Mouse (Mus musculus) embryonic facial prominence, embryonic 15.5 days (tissue): ENCODE measurements around the gene Esp3. TPM values are rescaled to one million over a fixed set of nuclear protein-coding genes. Genes with fewer than 3 reads are reported as not detected.
"Not testable (repeated sequence)": the region's sequence is repeated elsewhere in the genome, so short reads cannot be mapped to it uniquely, and the experiment has no call there.

Source experiments
- ATAC-seq: fragments of 200-750 bp; cut with Nextera tagmentation; 2 replicates; pipeline ENCODE4 v1.8.0; 2017; ENCODE audit warnings: low read depth, moderate TSS enrichment; ENCODE audit not compliant: insufficient number of reproducible peaks, low FRiP score, low TSS enrichment
- H3K27ac ChIP-seq: fragments of 300-500 bp; sonication (generic); replicated peaks from 2 replicates; pipeline ENCODE4 v1.5.1; 2015; ENCODE audit warnings: mild to moderate bottlenecking, inconsistent platforms
- H3K27me3 ChIP-seq: fragments of 300-500 bp; sonication (generic); 2 replicates; pipeline ENCODE4 v1.6.1; 2015; ENCODE audit warnings: inconsistent platforms
- H3K36me3 ChIP-seq: fragments of 300-500 bp; sonication (generic); 2 replicates; pipeline ENCODE4 v1.6.1; 2015; ENCODE audit warnings: mild to moderate bottlenecking, inconsistent platforms
- H3K4me1 ChIP-seq: fragments of 300-500 bp; sonication (generic); 2 replicates; pipeline ENCODE4 v1.6.1; 2015; ENCODE audit warnings: inconsistent platforms
- H3K4me2 ChIP-seq: fragments of 300-500 bp; sonication (generic); replicated peaks from 2 replicates; pipeline ENCODE4 v1.6.1; 2015; ENCODE audit warnings: mild to moderate bottlenecking, inconsistent platforms
- H3K4me3 ChIP-seq: fragments of 300-500 bp; sonication (generic); replicated peaks from 2 replicates; pipeline ENCODE4 v1.5.1; 2015; ENCODE audit warnings: mild to moderate bottlenecking, inconsistent platforms
- H3K9ac ChIP-seq: fragments of 300-500 bp; sonication (generic); 2 replicates; pipeline ENCODE4 v1.6.1; 2015; ENCODE audit warnings: inconsistent platforms
- H3K9me3 ChIP-seq: fragments of 300-500 bp; sonication (generic); replicated peaks from 2 replicates; pipeline ENCODE4 v1.6.1; 2016; ENCODE audit warnings: inconsistent platforms
- WGBS: fragments of 180-500 bp; shearing (Covaris S2); methylation state at CpG from one replicate; pipeline ENCODE4 v1.1.7; 2015; 5-methylcytosine and 5-hydroxymethylcytosine counted together
- polyA plus RNA-seq: library from polyadenylated mRNA; unstranded; fragments of >200 nt; fragmentation: Nextera tagmentation; extraction: Ambion mirVana; gene quantifications from 2 replicates; pipeline ENCODE4 v1.2.1, GENCODE M21; 2015

The Esp3 gene
- polyA plus RNA-seq: not detected in 2 replicates

GRCm38 (mm10) chr17:40631775-40632174 lies at the start of gene Esp3:
Esp3 (plus strand) TSS chr17:40632075.
- H3K4me1 ChIP-seq, H3K27me3 ChIP-seq, H3K9me3 ChIP-seq, ATAC-seq, H3K4me2 ChIP-seq, H3K9ac ChIP-seq, H3K27ac ChIP-seq, H3K4me3 ChIP-seq, H3K36me3 ChIP-seq: not testable (repeated sequence)
- WGBS: 97% methylated on average over 1 of the region's 1 CpGs

- WGBS: 43% methylated on average over 6 of the region's 6 CpGs
- H3K4me2 ChIP-seq, H3K27ac ChIP-seq, H3K9ac ChIP-seq, ATAC-seq, H3K4me1 ChIP-seq, H3K36me3 ChIP-seq, H3K27me3 ChIP-seq, H3K9me3 ChIP-seq, H3K4me3 ChIP-seq: not testable (repeated sequence)
Observed at GRCm38 (mm10) chr17:40583906-40584305, 48.0 kb upstream of the Esp3 start.

- H3K9ac ChIP-seq: no peak overlapping the region
- no peaks in the 10 kb centered on the region for H3K4me1 ChIP-seq
- H3K4me3 ChIP-seq: no peak overlapping the region
- H3K27ac ChIP-seq: no peak overlapping the region
- no peaks in the 10 kb centered on the region for H3K36me3 ChIP-seq
- ATAC-seq: no peak
- no peaks in the 10 kb centered on the region for H3K27me3 ChIP-seq
- H3K9me3 ChIP-seq: no peaks in the 10 kb centered on the region
- H3K4me2 ChIP-seq: no peak overlapping the region
Observed at GRCm38 (mm10) chr17:40591297-40591696, 40.6 kb upstream of the Esp3 start.

- Histone ChIP-seq H3K27ac (no peak within 1 kb of the TSS), H3K4me3 (no peak within 1 kb of the TSS), H3K27me3 (no peaks in the 10 kb centered on the region), H3K9me3 (no peaks in the 10 kb centered on the region), H3K4me2 (no peak within 1 kb of the TSS), H3K4me1 (no peaks in the 10 kb centered on the region), H3K9ac (no peak within 1 kb of the TSS), H3K36me3 (no peaks in the 10 kb centered on the region)
- no peak for ATAC-seq
Observed at GRCm38 (mm10) chr17:40598294-40598693, 33.6 kb upstream of the Esp3 start, which contains the start of gene Esp4. Esp4 (plus strand) TSS chr17:40598594.

GRCm38 (mm10) chr17:40662118-40662679 lies 30.3 kb downstream of the Esp3 start:
- not testable (repeated sequence) for H3K9me3 ChIP-seq, H3K27me3 ChIP-seq, H3K9ac ChIP-seq, H3K4me3 ChIP-seq, ATAC-seq, H3K36me3 ChIP-seq, H3K27ac ChIP-seq, H3K4me1 ChIP-seq, H3K4me2 ChIP-seq
- 73% methylated on average over 9 of the region's 9 CpGs for WGBS

GRCm38 (mm10) chr17:40663161-40663811 lies 31.4 kb downstream of the Esp3 start:
- 79% methylated on average over 12 of the region's 12 CpGs for WGBS
- ATAC-seq, H3K4me1 ChIP-seq, H3K27ac ChIP-seq, H3K9me3 ChIP-seq, H3K27me3 ChIP-seq, H3K9ac ChIP-seq, H3K36me3 ChIP-seq, H3K4me2 ChIP-seq, H3K4me3 ChIP-seq: not testable (repeated sequence)

Other genes starting within 250 kb of the Esp3 start
- gene Esp8, start 112.1 kb upstream of the Esp3 start, polyA plus RNA-seq: 0.39 TPM in 1 of 2 replicates, not detected in the other
- not detected in 2 replicates for gene Esp6, start 70.6 kb upstream of the Esp3 start, polyA plus RNA-seq
- gene Esp4, start 33.5 kb upstream of the Esp3 start, polyA plus RNA-seq: not detected in 2 replicates
- not detected in 2 replicates for gene Esp1, start 95.0 kb downstream of the Esp3 start, polyA plus RNA-seq
- 0.12 TPM in 1 of 2 replicates, not detected in the other for gene Crisp2, start 174.9 kb downstream of the Esp3 start, polyA plus RNA-seq
- 0.13 and 0.35 TPM in 2 replicates for gene Rhag, start 179.1 kb downstream of the Esp3 start, polyA plus RNA-seq
- gene 9130008F23Rik, start 248.5 kb downstream of the Esp3 start, polyA plus RNA-seq: 2.0 and 2.2 TPM in 2 replicates